Mouse (Mus musculus) intestine, postnatal 0 days (tissue): ENCODE measurements around the gene Atf5. TPM values are rescaled to one million over a fixed set of nuclear protein-coding genes. Genes with fewer than 3 reads are reported as not detected.

ENCODE experiments used
- ATAC-seq: fragments of 200-750 bp; cut with Nextera tagmentation; 2 replicates; pipeline ENCODE4 v1.8.0; 2017; ENCODE audit warnings: mild to moderate bottlenecking, moderate TSS enrichment, moderate library complexity
- H3K27ac ChIP-seq: fragments of 300-500 bp; sonication (generic); 2 replicates; pipeline ENCODE4 v1.5.1; 2014; ENCODE audit warnings: mild to moderate bottlenecking, low read depth, low read length, moderate library complexity
- H3K27me3 ChIP-seq: fragments of 300-500 bp; sonication (generic); replicated peaks from 2 replicates; pipeline ENCODE4 v1.6.1; 2014; ENCODE audit warnings: low read length, mixed read lengths; ENCODE audit not compliant: control insufficient read depth, insufficient read depth
- H3K36me3 ChIP-seq: fragments of 300-500 bp; sonication (generic); 2 replicates; pipeline ENCODE4 v1.6.1; 2014; ENCODE audit warnings: mild to moderate bottlenecking, moderate library complexity; ENCODE audit not compliant: control insufficient read depth, insufficient read depth
- H3K4me1 ChIP-seq: fragments of 300-500 bp; sonication (generic); replicated peaks from 2 replicates; pipeline ENCODE4 v1.6.1; 2014; ENCODE audit warnings: antibody characterized with exemption, low read length, mixed read lengths; ENCODE audit not compliant: control insufficient read depth, insufficient read depth
- H3K4me2 ChIP-seq: fragments of 300-500 bp; sonication (generic); replicated peaks from 2 replicates; pipeline ENCODE4 v1.6.1; 2014; ENCODE audit warnings: low read depth, mild to moderate bottlenecking, moderate library complexity
- H3K4me3 ChIP-seq: fragments of 300-500 bp; sonication (generic); 2 replicates; pipeline ENCODE4 v1.5.1; 2014; ENCODE audit warnings: low read depth, low read length
- H3K9ac ChIP-seq: fragments of 300-500 bp; sonication (generic); 2 replicates; pipeline ENCODE4 v1.6.1; 2014; ENCODE audit warnings: mild to moderate bottlenecking, low read depth, low read length
- H3K9me3 ChIP-seq: fragments of 300-500 bp; sonication (generic); 2 replicates; pipeline ENCODE4 v1.6.1; 2016; ENCODE audit warnings: mixed run types; ENCODE audit not compliant: control insufficient read depth
- CTCF ChIP-seq: sonication (generic); IDR thresholded peaks from 2 replicates; pipeline ENCODE4 v1.5.1; 2016; ENCODE audit warnings: low read depth, mild to moderate bottlenecking, control low read depth, antibody characterized with exemption, moderate library complexity
- WGBS: fragments of 180-500 bp; shearing (Covaris S2); extraction: QIAGEN DNeasy Blood & Tissue Kit; methylation state at CpG from one replicate; pipeline ENCODE4 v1.1.7; 2014; 5-methylcytosine and 5-hydroxymethylcytosine counted together
- polyA plus RNA-seq: library from polyadenylated mRNA; unstranded; fragments of >200 nt; fragmentation: Nextera tagmentation; extraction: Ambion mirVana; gene quantifications from 2 replicates; pipeline ENCODE4 v1.2.1, GENCODE M21; 2015

Atf5 gene
- polyA plus RNA-seq, 1 experiment from 2014 or later: 6.6 TPM

- no peak overlapping the region for H3K4me2 ChIP-seq
- H3K36me3 ChIP-seq: peaks cover 32% of the 10 kb centered on the region
- H3K9me3 ChIP-seq: no peaks in the 10 kb centered on the region
- H3K27me3 ChIP-seq: no peaks in the 10 kb centered on the region
- no peak overlapping the region for H3K9ac ChIP-seq
- no peak overlapping the region for H3K27ac ChIP-seq
- TF ChIP-seq CTCF: no peak
- 72% methylated on average over 6 of the region's 6 CpGs for WGBS
- no peak overlapping the region for H3K4me3 ChIP-seq
- ATAC-seq: no peak
- 0 out of 2 replicates have a peak, but pooled peaks cover 5% of the 10 kb centered on the region for H3K4me1 ChIP-seq
Observed at GRCm38 (mm10) chr7:44838073-44838472, 21.6 kb upstream of the Atf5 start.

- Histone ChIP-seq H3K27ac (no peak overlapping the region), H3K27me3 (no peaks in the 10 kb centered on the region), H3K9ac (no peak overlapping the region), H3K36me3 (peaks cover 17% of the 10 kb centered on the region; the same call in 1 of the 2 replicates), H3K4me3 (no peak overlapping the region), H3K4me2 (no peak overlapping the region), H3K9me3 (no peaks in the 10 kb centered on the region), H3K4me1 (0 out of 2 replicates have a peak, but pooled peaks cover 5% of the 10 kb centered on the region)
- no peak for ATAC-seq
- WGBS: 80% methylated on average over 9 of the region's 9 CpGs
- no peak for TF ChIP-seq CTCF
Observed at GRCm38 (mm10) chr7:44836423-44837053, 20.1 kb upstream of the Atf5 start.

- Histone ChIP-seq H3K4me1 (0 out of 2 replicates have a peak, but pooled peaks cover 5% of the 10 kb centered on the region), H3K9ac (no peak overlapping the region), H3K4me2 (no peak overlapping the region), H3K4me3 (no peak overlapping the region), H3K9me3 (no peaks in the 10 kb centered on the region), H3K36me3 (peaks cover 17% of the 10 kb centered on the region), H3K27me3 (no peaks in the 10 kb centered on the region), H3K27ac (no peak overlapping the region)
- TF ChIP-seq CTCF: no peak
- 28% methylated on average over 3 of the region's 3 CpGs for WGBS
- no peak for ATAC-seq
Observed at GRCm38 (mm10) chr7:44836016-44836404, 19.6 kb upstream of the Atf5 start.

- no peak overlapping the region for H3K4me3 ChIP-seq
- 0 out of 2 replicates have a peak, but pooled peaks cover 5% of the 10 kb centered on the region for H3K4me1 ChIP-seq
- H3K9ac ChIP-seq: no peak overlapping the region
- no peaks in the 10 kb centered on the region for H3K9me3 ChIP-seq
- H3K36me3 ChIP-seq: peaks cover 17% of the 10 kb centered on the region
- H3K27me3 ChIP-seq: no peaks in the 10 kb centered on the region
- TF ChIP-seq CTCF: no peak
- no peak for ATAC-seq
- H3K27ac ChIP-seq: no peak overlapping the region
- WGBS: 85% methylated on average over 1 of the region's 1 CpGs
- H3K4me2 ChIP-seq: no peak overlapping the region
Observed at GRCm38 (mm10) chr7:44835373-44836015, 19.0 kb upstream of the Atf5 start.

GRCm38 (mm10) chr7:44832763-44833162 lies 16.3 kb upstream of the Atf5 start:
- Histone ChIP-seq H3K9ac (no peak overlapping the region), H3K4me1 (no peaks in the 10 kb centered on the region), H3K4me2 (no peak overlapping the region), H3K9me3 (no peaks in the 10 kb centered on the region), H3K27me3 (no peaks in the 10 kb centered on the region), H3K27ac (no peak overlapping the region), H3K36me3 (peaks cover 35% of the 10 kb centered on the region), H3K4me3 (no peak overlapping the region)
- 63% methylated on average over 4 of the region's 4 CpGs for WGBS
- no peak for TF ChIP-seq CTCF
- ATAC-seq: no peak

- WGBS: 86% methylated on average over 5 of the region's 5 CpGs
- no peaks in the 10 kb centered on the region for H3K4me1 ChIP-seq
Observed at GRCm38 (mm10) chr7:44828706-44829105, 12.2 kb upstream of the Atf5 start.

More at GRCm38 (mm10) chr7:44828706-44829105, 12.2 kb upstream of the Atf5 start:
- ATAC-seq: no peak
- peak overlapping the region; percentile 15; the same call in 1 of the 2 replicates for H3K27ac ChIP-seq
- peaks cover 35% of the 10 kb centered on the region for H3K36me3 ChIP-seq
- no peak overlapping the region for H3K4me3 ChIP-seq
- H3K27me3 ChIP-seq: no peaks in the 10 kb centered on the region
- no peak overlapping the region for H3K4me2 ChIP-seq
- no peak overlapping the region for H3K9ac ChIP-seq
- H3K9me3 ChIP-seq: no peaks in the 10 kb centered on the region
- no peak for TF ChIP-seq CTCF
